Mouse (Mus musculus): Measurements from ENCODE around the gene Jmjd8.
A peak's percentile ranks its signal among the peaks of the same experiment; 100 is the strongest.

DNA sequence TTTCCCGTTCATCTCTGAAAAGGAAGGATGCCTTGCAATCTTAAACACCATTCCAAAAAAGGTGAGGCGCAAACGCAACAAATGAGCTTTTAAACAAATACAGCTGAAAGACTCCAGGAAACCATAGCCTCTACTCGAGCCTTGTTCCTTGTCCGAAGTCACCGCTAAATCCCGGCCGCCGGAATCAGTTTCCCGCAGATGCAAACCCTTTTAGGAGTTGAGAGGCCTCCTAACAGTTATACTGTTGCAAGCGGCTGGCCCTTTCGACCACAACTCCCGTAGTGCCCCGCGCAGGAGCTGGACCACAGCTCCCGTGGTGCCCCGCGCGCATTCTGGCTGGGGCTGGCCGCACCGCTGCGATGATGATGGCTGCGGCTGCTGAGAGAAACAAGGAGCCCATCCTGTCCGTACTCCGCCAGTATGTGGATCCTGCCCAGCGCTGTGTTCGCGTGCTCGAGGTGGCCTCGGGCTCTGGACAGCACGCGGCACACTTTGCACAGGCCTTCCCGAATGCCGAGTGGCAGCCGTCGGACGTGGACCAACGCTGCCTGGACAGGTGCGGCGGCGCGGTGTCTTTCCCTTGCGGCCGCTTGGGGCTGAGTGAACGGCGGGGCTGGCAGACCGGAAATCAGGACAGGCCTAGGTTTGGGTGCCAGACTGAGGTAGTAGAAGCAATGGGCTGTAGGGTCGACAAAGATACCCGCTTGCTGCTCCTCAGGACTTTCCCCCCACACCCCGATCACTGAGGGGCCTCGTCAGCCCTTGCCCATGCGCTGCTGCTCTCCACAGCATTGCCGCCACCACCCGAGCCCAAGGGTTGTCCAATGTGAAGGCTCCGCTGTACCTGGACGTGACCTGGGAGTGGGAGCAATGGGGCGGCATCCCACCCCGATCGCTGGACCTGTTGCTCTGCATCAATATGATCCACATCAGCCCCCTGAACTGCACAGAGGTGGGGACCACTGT is 46.8 kb downstream of the Jmjd8 start:
- TF ChIP-seq CTCF (IDR thresholded peaks at IDR 0.05; ENCODE audit: control insufficient read depth, insufficient read depth, insufficient read length) (no peak), MAX (IDR thresholded peaks at IDR 0.05) (peak; percentile 7), USF1 (IDR thresholded peaks at IDR 0.05; ENCODE audit: low read depth) (no peak), CEBPB (IDR thresholded peaks at IDR 0.05; ENCODE audit: low read depth) (no peak), MYOD1 (IDR thresholded peaks at IDR 0.05; ENCODE audit: control insufficient read depth, insufficient read length, low read depth) (peak; percentile 57), FOSL1 (IDR thresholded peaks at IDR 0.05; ENCODE audit: insufficient read depth, low read length, poor library complexity, severe bottlenecking) (no peak), MYOG (IDR thresholded peaks at IDR 0.05; ENCODE audit: control insufficient read depth, extremely low read depth, insufficient read length) (no peak)
